Mouse (Mus musculus) olfactory bulb, adult 2 months (tissue): Measurements from ENCODE around the gene Optn.

Experiments
- CTCF ChIP-seq: fragments of 200-500 bp; IDR thresholded peaks from 2 replicates; pipeline ENCODE4 v1.5.1; 2012; ENCODE audit warnings: low read depth, mild to moderate bottlenecking, low read length, moderate library complexity; ENCODE audit not compliant: insufficient read depth
- POLR2A ChIP-seq: fragments of 200-500 bp; IDR thresholded peaks from 2 replicates; pipeline ENCODE4 v1.6.1; 2012; ENCODE audit warnings: mild to moderate bottlenecking, low read depth, low read length, moderate library complexity; ENCODE audit not compliant: insufficient read depth

- TF ChIP-seq POLR2A (no peak), CTCF (no peak)
Observed at GRCm38 (mm10) chr2:5019708-5020107, 44.1 kb downstream of the Optn start.
